ENCODE assay signal across 16 mouse cellular contexts in the genomic region with DNA sequence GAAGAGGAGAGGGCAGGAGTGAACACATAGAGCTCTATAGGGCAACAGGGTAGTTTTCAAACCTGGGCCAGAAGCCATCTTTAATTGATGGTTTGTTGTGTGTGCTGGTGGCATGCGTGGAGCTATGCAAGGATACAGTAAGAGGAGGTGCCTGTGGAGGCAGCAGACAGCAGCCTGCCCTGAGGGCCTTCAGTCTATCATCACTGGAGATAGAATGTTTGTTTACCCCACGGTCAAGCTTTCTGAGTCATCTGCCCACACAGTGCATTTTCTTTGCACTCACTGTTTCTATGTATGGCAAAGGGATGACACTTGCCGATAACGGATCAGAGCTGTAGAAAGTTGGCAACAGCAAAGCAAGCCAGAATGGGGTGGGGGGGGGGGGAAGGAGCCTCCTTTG.
"Had no signal": no experiment of that assay in that cellular context is flagged by ENCODE, and none has a peak within 500 bp of the region (broad histone marks: within the 10 kb centered on the region; RNA-seq: fewer than 3 reads in every experiment).

No protein-coding gene starts in this region.

- H3K4me2 ChIP-seq: lung, embryonic 14.5 days; midbrain, embryonic 13.5 days; neural tube, embryonic 13.5 days; neural tube, embryonic 15.5 days had no signal

- H3K9ac ChIP-seq: lung, embryonic 14.5 days; midbrain, embryonic 13.5 days; neural tube, embryonic 13.5 days; neural tube, embryonic 15.5 days had no signal

- H3K4me3 ChIP-seq: midbrain, embryonic 10.5 days; midbrain, embryonic 13.5 days; myocyte; neural tube, embryonic 13.5 days; neural tube, embryonic 15.5 days had no signal

- H3K9me3 ChIP-seq: midbrain, embryonic 10.5 days; midbrain, embryonic 13.5 days; neural tube, embryonic 13.5 days; neural tube, embryonic 15.5 days had no signal

- H3K27ac ChIP-seq: midbrain, embryonic 10.5 days; midbrain, embryonic 13.5 days; neural tube, embryonic 13.5 days; neural tube, embryonic 15.5 days had no signal

- ATAC-seq: midbrain, embryonic 13.5 days; midbrain, embryonic 16.5 days had no signal

- DNase-seq: lung, adult 18-20 months; lung, embryonic 14.5 days; lung, postnatal 10 days; lung, postnatal 4 days; retina, postnatal 1 day; right cerebral cortex, adult 18-20 months; right cerebral cortex, postnatal 14 days; thymus, adult 18-20 months; thymus, postnatal 14 days; thymus, postnatal 36 days had no signal

- H3K4me1 ChIP-seq: midbrain, embryonic 10.5 days; midbrain, embryonic 13.5 days; neural tube, embryonic 15.5 days had no signal

- H3K36me3 ChIP-seq: midbrain, embryonic 10.5 days; midbrain, embryonic 13.5 days; neural tube, embryonic 13.5 days; neural tube, embryonic 15.5 days had no signal
